Mouse (Mus musculus) ES-CJ7 (cell line): ENCODE data around the gene Ltbr.

Experiments
- DNase-seq: peaks from one replicate; pipeline ENCODE4 v3.0.0; 2011; ENCODE audit warnings: low read depth, low spot score

Ltbr gene

GRCm38 (mm10) chr6:125345625-125346024, 31.9 kb upstream of the Ltbr start:
- DNase-seq: no peak

GRCm38 (mm10) chr6:125344866-125345265, 31.2 kb upstream of the Ltbr start:
- DNase-seq: no peak

GRCm38 (mm10) chr6:125344084-125344483, 30.4 kb upstream of the Ltbr start:
- DNase-seq: no peak

GRCm38 (mm10) chr6:125342198-125342597, 28.5 kb upstream of the Ltbr start:
- DNase-seq: no peak

- no peak for DNase-seq
Observed at GRCm38 (mm10) chr6:125340244-125340643, 26.6 kb upstream of the Ltbr start.

GRCm38 (mm10) chr6:125338791-125339660, 25.3 kb upstream of the Ltbr start:
- no peak for DNase-seq

- no peak for DNase-seq
Observed at GRCm38 (mm10) chr6:125334356-125334755, 20.7 kb upstream of the Ltbr start.

GRCm38 (mm10) chr6:125333112-125333899, 19.6 kb upstream of the Ltbr start:
- DNase-seq: no peak

GRCm38 (mm10) chr6:125330626-125331326, 17.1 kb upstream of the Ltbr start:
- peak; percentile 61 for DNase-seq

- DNase-seq: peak; percentile 62
Observed at GRCm38 (mm10) chr6:125328243-125328642, 14.6 kb upstream of the Ltbr start.

GRCm38 (mm10) chr6:125325337-125325736, 11.7 kb upstream of the Ltbr start:
- no peak for DNase-seq

GRCm38 (mm10) chr6:125323547-125323946, 9.9 kb upstream of the Ltbr start:
- no peak for DNase-seq

- DNase-seq: no peak
Observed at GRCm38 (mm10) chr6:125322794-125323193, 9.1 kb upstream of the Ltbr start.

GRCm38 (mm10) chr6:125321114-125321855, 7.6 kb upstream of the Ltbr start:
- peak; percentile 62 for DNase-seq

- no peak for DNase-seq
Observed at GRCm38 (mm10) chr6:125320323-125320722, 6.6 kb upstream of the Ltbr start, which contains the start of gene Scnn1a. TSS of gene Scnn1a (plus strand) at chr6:125320659.

GRCm38 (mm10) chr6:125319919-125320296, 6.2 kb upstream of the Ltbr start:
- no peak for DNase-seq

GRCm38 (mm10) chr6:125318981-125319918, 5.6 kb upstream of the Ltbr start:
- DNase-seq: no peak

GRCm38 (mm10) chr6:125317077-125317476, 3.4 kb upstream of the Ltbr start:
- no peak for DNase-seq

GRCm38 (mm10) chr6:125314746-125315145, 1.1 kb upstream of the Ltbr start:
- DNase-seq: no peak

GRCm38 (mm10) chr6:125314231-125314563, 512 bp upstream of the Ltbr start:
- no peak for DNase-seq
